Mouse (Mus musculus): ENCODE measurements around the gene Arid1b.

Gene Arid1b

GRCm38 (mm10) chr17:5261131-5261651 lies 267.1 kb downstream of the Arid1b start:
- peak; percentile 53 for DNase-seq

GRCm38 (mm10) chr17:5261874-5262605 lies 267.9 kb downstream of the Arid1b start:
- DNase-seq, result no peak

- DNase-seq, result no peak
Observed at GRCm38 (mm10) chr17:5262788-5263187, 268.7 kb downstream of the Arid1b start.

- no peak for DNase-seq
Observed at GRCm38 (mm10) chr17:5264783-5265182, 270.7 kb downstream of the Arid1b start.

GRCm38 (mm10) chr17:5265615-5266014 lies 271.5 kb downstream of the Arid1b start:
- DNase-seq, result no peak

GRCm38 (mm10) chr17:5267747-5268146 lies 273.6 kb downstream of the Arid1b start:
- DNase-seq, result no peak

GRCm38 (mm10) chr17:5269302-5269701 lies 275.2 kb downstream of the Arid1b start:
- DNase-seq, result no peak

- DNase-seq, result no peak
Observed at GRCm38 (mm10) chr17:5269774-5270173, 275.6 kb downstream of the Arid1b start.

- no peak for DNase-seq
Observed at GRCm38 (mm10) chr17:5270823-5271222, 276.7 kb downstream of the Arid1b start.

- DNase-seq, result no peak
Observed at GRCm38 (mm10) chr17:5273118-5273517, 279.0 kb downstream of the Arid1b start.

- DNase-seq, result no peak
Observed at GRCm38 (mm10) chr17:5273685-5274084, 279.6 kb downstream of the Arid1b start.

- no peak for DNase-seq
Observed at GRCm38 (mm10) chr17:5274429-5274828, 280.3 kb downstream of the Arid1b start.

- DNase-seq, result no peak
Observed at GRCm38 (mm10) chr17:5275749-5276148, 281.6 kb downstream of the Arid1b start.

GRCm38 (mm10) chr17:5277137-5277871 lies 283.2 kb downstream of the Arid1b start:
- DNase-seq, result no peak

- DNase-seq, result no peak
Observed at GRCm38 (mm10) chr17:5280499-5281053, 286.4 kb downstream of the Arid1b start.

GRCm38 (mm10) chr17:5284783-5285182 lies 290.7 kb downstream of the Arid1b start:
- DNase-seq, result no peak

- DNase-seq, result no peak
Observed at GRCm38 (mm10) chr17:5285877-5286440, 291.8 kb downstream of the Arid1b start.

GRCm38 (mm10) chr17:5286571-5287209 lies 292.6 kb downstream of the Arid1b start:
- DNase-seq, result no peak

GRCm38 (mm10) chr17:5287210-5287591 lies 293.1 kb downstream of the Arid1b start:
- DNase-seq, result no peak

- no peak for DNase-seq
Observed at GRCm38 (mm10) chr17:5287641-5288040, 293.5 kb downstream of the Arid1b start.

- no peak for DNase-seq
Observed at GRCm38 (mm10) chr17:5293653-5294584, 299.8 kb downstream of the Arid1b start.

All from right cerebral cortex, postnatal 25 days (tissue).